Mouse (Mus musculus) embryo, embryonic 10 days (tissue): ENCODE measurements at regions not wholly inside any gene's neighbourhood (a gene's known extent, or its start where the extent isn't known, plus 50 kb on each side); places are given as distances from the start of the nearest gene placed in this dataset.
"Not testable (repeated sequence)": the region's sequence is repeated elsewhere in the genome, so short reads cannot be mapped to it uniquely, and the experiment has no call there.

ENCODE experiments used
- DNase-seq: peaks from one replicate; pipeline ENCODE4 v3.0.0-alpha.2; 2015; ENCODE audit warnings: low spot score

DNA sequence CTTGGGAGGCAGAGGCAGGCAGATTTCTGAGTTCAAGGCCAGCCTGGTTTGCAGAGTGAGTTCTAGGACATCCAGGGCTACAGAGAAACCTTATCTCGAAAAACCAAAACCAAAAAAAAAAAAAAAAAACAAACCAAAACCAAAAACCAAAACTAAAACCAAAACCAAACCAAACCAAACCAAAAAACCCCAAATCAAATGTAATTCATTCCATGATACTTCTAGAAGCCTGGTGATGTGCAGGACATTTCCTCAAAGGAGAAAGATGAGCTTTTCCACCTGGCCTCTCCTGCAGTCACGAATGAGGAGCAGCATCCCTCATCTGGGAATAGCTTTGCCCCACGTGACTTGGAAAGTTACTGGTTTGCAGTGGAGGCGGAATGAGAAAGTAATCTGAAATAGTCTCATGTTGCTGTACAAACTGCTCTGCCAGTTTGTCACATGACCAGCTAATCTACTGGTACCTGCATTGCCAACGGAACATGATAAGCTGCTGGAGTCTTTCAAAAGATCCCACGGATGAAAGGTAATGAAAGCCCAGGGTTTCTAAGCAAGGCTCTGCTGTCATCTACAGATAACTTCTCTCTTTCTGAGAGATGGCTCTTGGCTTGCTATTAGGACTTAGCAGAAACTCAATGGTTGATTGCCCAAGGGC lies 127.8 kb upstream of the Max start:
- no peak for DNase-seq

DNA sequence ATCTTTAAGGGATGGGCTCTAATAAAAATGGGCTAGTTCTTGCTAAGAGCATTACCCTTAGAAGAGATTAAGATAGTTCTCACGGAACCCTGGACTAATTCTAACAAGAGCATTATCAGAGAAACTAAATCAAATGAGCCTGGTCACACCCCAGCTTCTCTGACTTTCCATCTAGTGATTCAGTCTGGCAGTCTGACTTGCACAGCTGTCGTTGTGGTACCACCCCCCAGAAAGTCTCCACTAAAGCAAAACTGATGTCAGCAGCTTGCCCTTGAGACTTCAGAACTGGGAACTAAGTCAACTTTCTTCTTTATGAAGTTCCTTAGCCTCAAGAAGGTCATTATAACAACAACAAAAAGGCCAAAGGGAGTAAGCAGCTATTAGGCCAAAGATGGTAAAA lies 126.5 kb upstream of the Max start:
- DNase-seq = no peak

DNA sequence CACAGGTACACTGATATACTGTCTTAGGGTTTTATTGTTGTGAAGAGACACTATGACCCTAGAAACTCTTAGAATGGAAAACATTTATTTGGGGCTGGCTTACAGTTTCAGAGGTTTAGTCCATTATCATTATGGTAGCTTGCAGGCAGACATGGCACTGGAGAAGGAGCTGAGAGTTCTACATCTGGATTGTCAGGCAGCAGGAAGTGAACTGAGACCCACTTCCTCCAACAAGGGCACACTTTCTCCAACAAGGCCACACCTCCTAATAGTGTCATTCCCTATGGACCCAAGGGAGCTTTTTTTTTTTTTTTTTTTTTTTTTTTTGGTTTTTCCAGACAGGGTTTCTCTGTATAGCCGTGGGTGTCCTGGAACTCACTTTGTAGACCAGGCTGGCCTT lies 124.9 kb upstream of the Max start:
- DNase-seq = not testable (repeated sequence)

DNA sequence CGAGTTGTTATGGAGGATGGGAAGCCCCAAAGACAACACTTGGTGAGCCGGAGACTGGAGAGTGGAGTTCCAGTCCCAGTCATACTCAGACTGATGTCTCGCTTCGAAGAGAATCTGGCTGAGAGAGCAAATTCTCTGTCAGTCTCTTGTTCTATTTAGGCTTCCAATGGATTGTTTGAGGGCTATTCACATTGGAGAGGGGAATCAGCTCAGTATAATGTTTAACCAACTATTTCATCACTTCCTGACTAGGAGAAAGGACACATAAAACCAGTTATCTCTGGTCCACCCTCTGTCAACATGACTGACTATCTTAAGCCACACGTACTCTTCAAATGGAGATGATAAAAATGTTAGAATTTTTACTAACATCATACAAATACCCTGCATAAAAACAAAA lies 123.9 kb upstream of the Max start:
- DNase-seq = no peak

DNA sequence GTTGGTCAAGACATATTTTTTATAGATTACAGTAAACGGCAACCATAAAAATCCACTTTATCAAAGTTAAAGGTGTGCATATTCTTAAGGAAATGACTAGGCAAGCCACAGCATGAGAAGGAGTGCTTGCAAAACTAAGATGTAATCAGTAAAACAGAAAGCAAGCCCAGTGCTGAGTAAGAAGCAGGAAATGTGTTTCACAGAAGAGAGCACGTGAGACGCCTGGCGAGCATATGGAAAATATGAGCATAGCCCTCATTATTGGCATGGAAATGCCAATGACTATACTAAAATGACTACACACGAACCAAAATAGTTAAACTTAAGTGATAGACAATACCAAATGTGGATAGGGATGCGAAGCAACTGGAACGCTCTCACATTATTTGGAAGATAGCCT lies 123.2 kb upstream of the Max start:
- DNase-seq = no peak

DNA sequence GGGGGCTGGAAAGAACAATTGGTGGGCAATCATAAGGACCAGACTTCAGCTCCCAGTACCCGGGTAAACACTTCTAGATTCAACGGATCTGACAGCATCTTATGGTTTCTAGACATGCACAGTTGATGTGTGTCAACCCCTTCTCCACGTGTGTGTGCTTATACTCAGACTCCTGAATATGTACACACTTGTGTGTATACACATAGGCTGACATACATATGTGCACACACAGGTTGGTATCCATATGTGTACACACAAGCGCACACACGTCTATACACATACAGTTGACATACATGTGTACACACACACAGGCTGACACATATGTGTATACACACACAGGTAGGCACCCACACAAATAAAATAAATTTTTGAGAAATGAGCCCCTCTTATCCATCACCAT lies 122.7 kb upstream of the Max start:
- no peak for DNase-seq

DNA sequence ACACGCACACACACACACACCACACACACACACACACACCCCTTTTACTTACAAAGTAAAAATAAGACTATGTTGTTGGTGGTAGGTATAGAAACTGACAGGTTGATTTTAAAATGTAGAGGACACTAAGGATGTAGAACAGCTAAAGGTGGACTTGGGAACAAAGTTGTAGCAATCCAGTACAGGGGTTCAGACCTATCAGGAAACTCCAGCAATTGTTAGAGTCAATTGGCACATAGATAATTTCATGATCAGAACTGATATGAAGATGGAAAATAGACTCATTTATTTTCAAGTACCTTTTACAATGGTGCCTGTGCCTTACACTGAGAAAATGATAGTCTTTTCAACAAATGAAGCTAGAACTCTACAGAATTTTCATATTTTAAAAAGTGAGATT lies 122.3 kb upstream of the Max start:
- no peak for DNase-seq

DNA sequence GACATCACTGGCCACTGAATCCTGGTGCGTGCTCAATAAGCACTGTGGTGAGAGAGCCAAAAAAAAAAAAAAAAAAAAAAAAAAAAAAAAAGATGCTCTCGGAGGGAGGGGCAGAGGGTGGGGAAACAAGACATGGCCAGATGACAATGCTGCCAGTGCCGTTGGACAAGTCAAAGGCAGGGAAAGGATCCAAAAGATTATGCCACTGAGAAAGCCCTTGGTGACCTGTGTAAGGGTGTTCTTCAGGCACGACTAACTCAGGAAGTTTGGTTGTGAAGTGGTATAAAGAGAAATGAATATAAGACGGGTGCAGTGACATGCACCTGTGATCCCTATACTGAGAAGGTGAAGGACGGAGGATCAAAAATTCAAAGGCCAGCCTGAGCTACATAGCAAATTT lies 121.8 kb upstream of the Max start:
- DNase-seq = no peak

DNA sequence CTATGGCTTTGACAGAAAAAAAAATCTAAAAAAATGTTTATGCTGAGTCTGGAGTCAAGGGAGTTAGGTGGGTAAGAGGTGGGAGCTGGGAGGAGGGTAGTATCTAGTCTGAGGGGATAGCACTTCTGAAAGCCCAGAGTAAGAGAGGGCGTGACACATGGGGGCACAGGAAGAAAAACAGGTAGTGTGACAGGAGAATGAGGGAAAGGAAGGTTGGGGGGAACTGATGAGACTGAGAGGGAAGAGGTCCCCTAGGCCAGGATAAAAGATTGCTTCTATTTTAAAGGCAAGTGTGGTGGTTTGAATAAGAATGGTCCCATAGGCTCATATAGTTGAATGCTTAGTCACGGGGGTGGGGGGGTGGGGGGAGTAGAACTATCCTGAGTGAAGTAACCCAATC lies 119.8 kb upstream of the Max start:
- no peak for DNase-seq

DNA sequence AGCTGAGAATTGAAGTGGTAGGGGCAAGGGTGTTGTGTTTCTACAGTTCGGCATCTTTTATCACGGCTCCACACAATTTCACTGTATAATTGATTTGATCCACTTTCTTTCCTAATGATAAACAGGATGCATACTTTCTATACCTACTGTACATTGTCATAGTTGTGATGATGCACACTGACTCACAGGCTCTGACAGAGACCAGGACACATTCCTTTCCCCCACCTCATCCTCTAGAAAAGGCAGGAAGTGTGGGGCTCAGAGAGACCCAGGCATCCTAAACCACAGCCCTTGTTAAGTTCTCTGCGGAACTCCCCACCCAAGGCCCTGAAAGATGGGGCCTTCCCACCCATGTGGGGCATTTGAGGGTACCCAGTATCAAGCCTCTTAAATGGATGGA lies 117.5 kb upstream of the Max start:
- no peak for DNase-seq

DNA sequence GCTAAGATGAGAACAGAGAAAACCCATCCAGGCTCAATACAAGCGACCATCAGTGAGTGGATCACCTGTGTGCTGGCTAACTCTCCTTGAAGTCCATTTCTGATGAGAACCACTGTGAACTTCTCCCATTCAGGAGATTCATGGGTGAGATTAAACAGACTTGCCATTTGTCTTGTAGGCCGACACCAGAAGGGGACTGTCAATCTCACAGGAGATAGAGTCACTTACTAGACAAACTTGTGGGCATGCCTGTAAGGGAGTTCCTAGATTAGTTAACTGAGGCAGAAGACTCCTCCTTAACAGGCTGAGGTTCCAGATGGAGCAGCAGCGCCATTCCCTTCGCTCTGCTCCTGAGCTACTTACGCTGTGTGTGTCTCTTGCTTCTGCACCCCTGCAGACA lies 114.7 kb upstream of the Max start:
- no peak for DNase-seq

DNA sequence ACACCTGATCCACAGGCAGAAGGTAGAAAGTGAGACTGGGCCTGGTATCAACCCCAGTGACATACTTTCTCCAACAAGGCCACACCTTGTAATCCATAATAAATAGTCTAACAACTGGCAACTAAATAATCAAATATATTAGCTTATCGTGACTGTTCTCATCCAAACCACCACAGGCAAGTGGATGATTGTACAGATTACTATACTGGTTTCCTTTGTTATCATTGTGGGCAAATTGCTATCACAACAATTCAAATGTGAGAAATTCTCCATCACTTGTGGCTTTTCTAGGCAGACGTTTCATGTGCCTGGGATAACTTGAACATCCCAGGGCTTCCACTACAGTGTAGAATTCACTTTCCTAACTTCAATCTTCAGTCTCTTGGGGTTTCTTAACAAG lies 112.6 kb upstream of the Max start:
- no peak for DNase-seq

DNA sequence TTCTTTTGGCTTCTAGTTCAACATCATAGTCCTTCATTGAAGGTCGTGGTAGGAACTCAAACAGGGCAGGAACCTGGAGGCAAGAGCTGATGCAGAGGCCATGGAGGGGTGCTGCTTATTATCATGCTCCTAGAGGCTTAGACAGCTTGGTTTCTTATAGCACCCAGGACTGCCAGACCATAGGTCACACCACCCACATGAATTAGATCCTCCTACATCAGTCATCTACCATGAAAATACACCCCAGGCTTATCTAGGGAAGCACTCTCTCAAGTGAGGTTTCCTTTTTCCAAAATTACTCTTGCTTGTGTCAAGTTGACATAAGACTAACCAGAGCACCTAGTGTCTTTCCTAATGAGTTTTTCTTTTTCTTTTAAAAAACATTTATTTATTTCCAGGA lies 109.7 kb upstream of the Max start:
- no peak for DNase-seq

DNA sequence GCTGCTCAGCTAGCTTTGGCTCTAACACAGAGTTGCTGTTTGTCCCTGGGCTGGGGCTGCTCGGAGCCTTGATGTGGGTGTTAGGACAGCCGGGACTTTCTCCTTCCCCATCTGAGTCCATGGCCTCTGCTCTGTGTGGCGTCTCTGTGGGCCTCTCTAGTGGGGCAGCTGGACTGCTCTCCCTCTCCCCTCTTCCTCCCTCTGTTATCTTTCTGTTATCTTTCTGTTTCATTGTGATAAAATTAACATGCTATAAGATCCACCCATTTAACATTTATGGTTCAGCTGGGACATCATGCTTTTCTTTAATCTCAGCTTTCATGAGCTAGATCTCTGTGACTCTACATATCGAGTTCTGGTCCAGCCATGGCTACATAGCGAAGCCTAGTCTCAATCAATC lies 105.9 kb upstream of the Max start:
- DNase-seq = no peak

DNA sequence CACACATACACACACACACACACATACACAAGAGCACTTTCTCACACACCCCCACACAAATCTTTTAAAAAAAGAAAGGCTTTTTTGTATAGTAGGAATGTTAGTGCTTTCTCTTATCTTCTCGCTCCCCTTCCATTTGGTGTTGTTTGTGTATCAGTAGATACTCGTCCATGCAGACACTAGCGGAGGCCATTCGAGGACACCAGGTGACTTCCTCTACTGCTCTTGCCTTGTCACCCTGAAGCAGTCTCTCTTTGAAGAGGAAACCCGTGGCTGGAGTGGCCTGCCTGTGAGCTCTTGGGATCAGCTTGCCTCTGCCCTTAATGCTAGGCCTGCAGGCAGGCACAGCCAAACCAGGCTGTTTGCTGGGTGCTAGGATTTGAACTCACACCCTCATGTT lies 105.1 kb upstream of the Max start:
- DNase-seq = no peak

DNA sequence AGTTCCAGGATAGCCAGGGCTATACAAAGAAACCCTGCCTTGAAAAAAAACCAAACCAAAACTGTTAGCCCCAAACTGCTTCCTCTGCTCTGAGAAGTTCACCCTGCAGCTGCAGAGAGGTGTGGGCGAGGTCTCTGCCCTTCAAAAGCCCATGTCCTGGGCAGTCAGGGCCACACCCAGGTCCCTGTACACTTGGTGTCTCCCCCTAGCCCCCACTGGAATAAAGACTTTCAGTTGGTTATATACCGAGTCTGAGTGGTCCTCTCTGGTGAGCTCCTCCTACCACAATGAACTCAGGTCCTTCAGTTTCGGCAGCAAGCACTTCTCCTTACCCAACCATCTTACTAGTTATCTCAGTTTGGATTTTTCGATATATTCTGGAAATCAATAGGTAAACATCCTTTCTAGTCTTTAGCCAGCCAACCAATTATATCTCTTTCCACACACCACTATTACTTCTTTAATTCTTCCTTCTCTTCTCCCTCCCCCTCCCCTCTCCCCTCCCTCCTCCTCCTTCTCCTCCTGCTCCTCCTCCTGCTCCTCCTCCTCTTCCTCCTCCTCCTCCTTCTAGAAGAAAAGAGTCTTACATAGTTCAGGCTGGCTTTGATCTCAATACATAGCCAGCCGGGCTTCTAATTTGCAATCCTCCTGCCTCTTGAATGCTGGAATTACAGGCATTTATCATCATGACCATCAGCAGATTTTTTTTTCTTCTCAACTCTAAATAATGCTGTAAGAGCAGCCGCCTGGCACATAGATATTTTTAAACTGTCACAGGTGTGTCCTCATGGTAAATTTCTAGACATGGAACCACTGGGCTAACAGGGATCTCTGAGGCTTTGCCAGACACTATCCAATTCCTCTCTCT lies 103.9 kb upstream of the Max start:
- DNase-seq = no peak

DNA sequence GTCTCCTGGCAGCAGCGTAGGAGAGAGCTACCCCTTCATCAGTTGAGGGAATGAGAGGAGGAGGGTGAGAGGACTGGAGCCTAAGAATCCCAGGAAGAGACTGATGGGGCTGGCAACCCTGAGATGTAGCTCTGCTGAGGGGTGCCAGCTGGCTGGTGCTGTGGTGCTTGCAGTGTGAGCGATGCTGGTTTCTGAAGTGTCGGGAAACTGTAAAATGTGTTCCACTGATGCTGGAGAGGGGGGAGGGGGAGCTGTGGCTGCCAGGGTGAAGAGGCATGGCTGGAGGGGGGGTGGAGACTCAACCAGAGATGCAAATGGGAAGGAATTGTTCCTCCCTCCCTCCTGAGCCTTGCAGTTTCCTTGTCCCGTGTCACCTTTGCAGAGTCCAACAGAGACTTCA lies 102.0 kb upstream of the Max start:
- no peak for DNase-seq

DNA sequence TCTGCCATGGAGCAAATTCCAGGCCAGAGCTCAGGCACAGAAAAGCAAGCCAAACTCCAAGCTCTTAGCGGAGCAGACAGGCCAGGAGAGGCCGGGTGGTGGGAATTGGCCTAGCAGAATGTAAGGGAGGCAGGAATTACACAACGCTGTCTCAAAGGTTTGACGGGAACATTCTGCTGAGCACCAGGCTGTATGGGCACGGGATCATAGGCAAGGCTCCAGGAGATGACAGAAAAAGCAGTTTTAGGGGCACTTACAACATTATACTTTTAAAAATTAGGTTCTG lies 99.5 kb upstream of the Max start:
- DNase-seq = no peak

DNA sequence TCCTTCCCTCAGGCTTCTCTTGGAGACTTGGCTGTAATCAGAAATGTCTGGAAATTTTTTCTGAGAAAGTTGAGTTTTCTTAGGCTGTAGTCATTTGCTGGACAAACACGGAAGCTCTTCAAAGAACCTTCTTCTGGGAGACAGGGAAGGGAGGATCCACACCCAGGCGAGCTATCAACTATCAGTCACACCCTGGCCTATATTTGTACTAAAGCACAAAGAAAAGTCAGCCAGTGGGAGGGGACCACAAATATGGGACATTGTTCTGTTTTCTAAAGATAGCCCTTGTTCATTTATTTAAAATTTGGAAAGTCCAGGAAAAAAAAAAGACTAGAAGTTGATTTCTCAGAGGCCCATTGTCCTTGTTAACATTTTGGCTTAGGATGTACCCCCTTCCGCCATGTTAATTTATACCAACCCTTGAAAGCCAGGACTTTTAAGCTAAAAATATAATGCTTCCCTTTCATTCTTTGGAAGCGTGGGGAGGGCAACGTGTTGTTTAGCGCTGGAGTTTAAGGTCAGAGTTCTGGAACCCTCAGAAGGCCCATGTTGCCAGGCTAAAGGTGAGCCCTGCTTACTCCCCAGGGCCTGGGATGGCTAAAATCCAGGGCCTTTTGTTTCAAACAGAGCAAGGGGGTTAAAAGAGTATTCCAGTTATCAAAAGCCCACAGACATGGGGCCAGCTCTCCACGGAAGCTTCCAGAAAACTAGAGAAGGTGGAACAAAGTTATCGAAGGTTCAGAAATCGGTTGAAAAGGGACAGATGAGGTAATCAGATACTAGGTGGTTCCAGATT lies 99.0 kb upstream of the Max start:
- DNase-seq = no peak

DNA sequence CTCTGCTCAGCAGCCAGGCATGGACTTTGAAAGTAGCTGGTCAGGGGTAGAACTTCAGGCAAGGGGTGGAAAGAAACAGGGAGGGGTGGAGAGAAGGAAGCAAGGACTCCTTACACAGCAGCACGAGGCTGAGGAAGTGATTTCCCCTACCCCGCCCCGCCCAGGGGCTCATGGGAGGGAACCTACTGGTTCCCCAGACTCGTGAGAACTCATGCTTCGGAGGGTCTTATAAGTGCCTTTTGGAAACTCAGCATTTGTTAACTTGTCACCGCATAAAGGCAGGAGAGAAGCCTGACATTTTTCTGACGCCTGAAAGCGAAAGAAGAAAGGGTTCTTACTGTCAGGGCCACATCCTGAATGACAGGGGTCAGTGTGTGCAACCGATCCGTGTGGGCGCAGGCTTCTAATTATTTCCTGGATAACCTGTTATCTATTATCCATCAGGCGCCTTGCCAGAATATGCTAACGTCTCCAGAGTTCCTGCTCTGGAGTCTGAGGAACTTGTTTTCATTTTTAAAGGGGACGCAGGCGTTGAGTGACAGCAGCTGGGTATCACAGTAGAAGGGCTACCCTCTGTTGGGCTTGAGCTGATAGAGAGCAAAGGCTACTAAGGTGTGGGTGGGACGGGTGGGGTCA lies 98.2 kb upstream of the Max start:
- peak; percentile 62 for DNase-seq

DNA sequence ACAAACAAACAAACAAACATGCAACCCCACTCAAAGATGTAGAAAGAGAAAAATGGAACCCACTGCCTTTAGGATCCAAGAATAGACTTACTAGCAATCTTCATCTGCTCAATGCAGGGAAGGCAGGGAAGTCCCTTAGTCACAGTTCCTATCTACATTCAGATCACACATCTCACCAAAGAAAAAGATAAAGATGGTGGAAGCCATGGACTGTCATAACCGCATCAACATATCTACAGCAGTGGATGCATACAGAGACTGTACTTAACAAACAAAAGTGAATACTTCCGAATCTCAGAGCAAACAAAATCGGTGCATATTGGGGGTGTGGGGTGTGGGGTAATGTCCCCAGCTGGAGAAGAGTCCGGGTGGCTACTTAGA lies 97.7 kb upstream of the Max start:
- no peak for DNase-seq

DNA sequence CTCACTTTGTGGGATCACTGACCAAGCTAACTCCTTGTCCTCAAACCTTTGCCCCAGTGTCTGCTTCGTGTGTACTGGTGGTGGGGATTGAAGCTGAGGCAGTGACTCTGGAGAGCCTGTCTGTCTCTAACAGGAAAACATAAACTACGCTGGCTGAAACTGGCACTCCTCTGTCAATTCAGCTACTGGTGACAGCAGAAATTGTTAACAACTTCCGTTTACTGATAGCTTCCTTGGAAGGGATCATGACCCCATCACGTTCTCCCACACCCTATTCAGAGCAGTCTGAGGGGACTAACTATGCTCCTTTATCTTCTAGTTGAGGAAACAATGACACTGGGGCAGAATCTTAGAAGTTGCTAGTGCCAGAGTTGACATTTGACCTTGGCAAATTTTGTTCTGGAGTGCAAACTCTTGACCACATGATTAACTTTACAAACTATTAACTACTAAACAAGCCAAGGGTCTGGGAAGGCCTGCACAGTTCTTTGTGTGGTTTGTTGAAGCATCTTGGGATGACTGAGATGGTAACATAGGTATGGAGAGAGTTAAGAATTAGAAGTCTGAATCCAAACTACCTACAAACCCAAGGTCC lies 96.7 kb upstream of the Max start:
- DNase-seq = peak; percentile 17
